Mouse (Mus musculus) c-Kit-positive CD71-positive TER-119-negative erythroid progenitor cells, embryonic 14.5 days (primary cell): Measurements from ENCODE around the gene Nup153.

Experiments used
- DNase-seq: peaks from one replicate; pipeline ENCODE4 v3.0.0-alpha.2; 2013; ENCODE audit warnings: low read depth

Nup153 gene

GRCm38 (mm10) chr13:46669620-46670271, 58.0 kb downstream of the Nup153 start:
- no peak for DNase-seq

GRCm38 (mm10) chr13:46669048-46669619, 58.6 kb downstream of the Nup153 start, which contains the start of gene Fam8a1:
TSS of gene Fam8a1 (plus strand) at chr13:46669522.
- DNase-seq: peak; percentile 83

- no peak for DNase-seq
Measured at GRCm38 (mm10) chr13:46663461-46663964, 64.2 kb downstream of the Nup153 start.

GRCm38 (mm10) chr13:46659211-46659610, 68.5 kb downstream of the Nup153 start:
- DNase-seq: no peak

- no peak for DNase-seq
Measured at GRCm38 (mm10) chr13:46654566-46654965, 73.2 kb downstream of the Nup153 start.

DNA sequence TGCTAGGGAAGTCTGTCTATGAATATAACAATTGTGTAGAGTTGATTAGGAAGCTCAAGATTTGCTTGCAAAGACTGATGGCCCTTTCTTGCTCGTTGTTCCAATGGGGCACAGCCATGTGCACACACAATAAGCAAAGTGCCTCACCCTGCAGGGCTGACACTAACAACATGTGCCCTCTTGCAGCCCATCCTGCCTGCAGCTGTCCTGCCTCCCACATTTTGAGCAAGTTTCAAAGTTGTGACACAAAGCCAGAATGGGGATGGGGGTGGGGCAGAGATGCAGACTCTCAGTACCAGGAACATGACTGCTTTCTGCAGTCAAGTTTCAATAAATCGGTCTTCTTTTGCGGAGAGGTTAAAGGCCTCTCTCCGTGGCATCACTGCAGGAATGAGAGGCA, 74.1 kb downstream of the Nup153 start:
- DNase-seq: no peak

DNA sequence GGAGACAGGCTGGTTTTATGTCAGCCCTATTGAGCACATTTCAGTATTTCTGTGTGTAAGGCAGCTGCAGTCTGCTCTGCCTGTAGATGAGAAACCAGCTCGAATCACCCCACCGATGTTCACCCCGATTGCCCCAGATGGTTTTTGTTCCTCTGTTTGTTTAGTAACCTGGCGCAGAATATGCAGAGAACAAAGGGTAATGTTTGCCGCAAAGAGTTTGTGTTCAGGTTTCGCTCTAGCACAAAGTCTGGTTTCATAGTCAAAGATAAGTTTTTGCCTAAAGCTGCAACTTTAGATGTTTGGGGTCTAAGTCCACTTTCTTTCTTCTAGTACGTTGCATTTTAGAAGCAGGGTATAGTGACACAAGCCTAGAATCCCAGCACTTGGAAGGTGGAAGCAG, 75.1 kb downstream of the Nup153 start:
- DNase-seq: no peak

- DNase-seq: no peak
Measured at GRCm38 (mm10) chr13:46651853-46652252, 75.9 kb downstream of the Nup153 start.

- DNase-seq: no peak
Measured at GRCm38 (mm10) chr13:46645476-46645875, 82.3 kb downstream of the Nup153 start.

GRCm38 (mm10) chr13:46644175-46644574, 83.6 kb downstream of the Nup153 start:
- DNase-seq: no peak

DNA sequence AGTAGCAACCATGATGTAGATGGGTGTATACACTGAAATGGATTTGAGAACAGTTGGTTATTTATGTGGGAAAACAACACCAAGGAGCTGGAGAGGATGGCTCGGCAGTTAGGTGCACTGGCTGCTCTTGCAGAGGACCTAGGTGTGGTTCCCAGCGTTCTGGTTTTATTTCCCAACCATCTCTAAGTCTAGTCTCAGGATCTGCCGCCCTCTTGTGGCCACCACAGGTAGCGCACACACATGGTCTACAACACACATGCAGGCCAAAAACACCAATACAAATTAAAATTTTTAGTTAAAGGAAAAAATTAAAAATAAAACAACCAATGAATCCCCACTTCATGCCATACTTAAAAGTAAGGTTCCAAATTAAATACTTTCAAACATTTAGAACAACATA, 85.4 kb downstream of the Nup153 start:
- no peak for DNase-seq

- no peak for DNase-seq
Measured at GRCm38 (mm10) chr13:46640608-46641468, 86.9 kb downstream of the Nup153 start.

- DNase-seq: no peak
Measured at GRCm38 (mm10) chr13:46634133-46634488, 93.6 kb downstream of the Nup153 start.

DNA sequence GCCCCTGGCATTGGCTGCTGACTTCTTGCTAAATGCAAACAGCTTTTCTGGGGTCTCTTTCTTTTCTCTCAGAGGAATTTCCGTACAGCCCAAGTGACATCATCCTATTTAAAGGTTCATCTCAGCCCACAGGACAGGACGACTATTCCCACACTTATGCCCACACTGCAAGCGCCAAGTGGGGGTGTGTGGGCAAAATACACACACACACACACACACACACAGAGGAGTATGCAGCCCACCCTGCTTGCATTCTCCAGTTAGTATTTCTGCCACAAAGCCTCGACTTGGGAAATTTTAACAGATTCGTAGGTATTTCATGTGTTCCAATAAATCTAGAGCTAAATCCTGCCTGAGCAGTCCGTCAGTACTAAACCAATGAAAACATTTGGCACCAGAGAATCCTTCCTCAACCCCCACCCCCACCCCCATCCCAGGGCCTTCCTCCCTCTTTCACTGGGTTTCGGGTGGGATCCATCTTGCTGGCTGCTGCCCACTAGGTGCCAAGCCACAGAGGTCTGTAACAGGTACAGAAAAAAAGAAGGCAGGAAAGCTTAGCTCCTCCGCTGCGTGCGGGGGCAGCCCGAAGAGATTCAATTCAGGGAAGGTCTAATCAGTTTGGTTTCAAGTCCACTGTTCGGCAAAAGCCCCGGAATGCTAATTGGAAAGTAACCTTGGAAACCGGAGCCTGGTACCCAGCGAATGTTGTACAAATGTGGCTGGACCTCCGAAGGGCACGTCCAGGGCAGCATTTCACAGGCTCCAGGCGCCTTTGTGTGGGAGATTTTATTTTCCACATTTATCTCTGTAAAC, 94.2 kb downstream of the Nup153 start:
- DNase-seq: no peak

DNA sequence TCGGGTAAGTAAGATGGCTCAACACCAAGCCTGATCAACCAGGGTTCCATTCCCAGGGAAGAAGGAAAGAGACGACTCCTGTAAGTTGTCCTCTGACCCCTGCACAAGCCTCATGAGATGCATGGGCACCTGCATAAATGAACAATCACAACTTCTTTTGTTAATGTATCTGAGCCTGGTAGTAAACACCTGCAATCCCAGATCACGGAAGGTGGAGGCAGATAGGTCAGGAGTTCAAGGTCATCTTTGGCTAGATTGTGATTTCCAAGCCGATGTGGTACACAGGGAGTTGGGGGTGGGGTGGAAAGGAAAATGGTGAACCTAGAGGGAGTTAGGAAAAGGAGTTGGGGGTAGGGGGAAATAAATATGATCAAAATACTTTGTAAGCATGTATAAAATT, 94.9 kb downstream of the Nup153 start:
- no peak for DNase-seq
